Mouse (Mus musculus) MEL (cell line): ENCODE measurements around the gene Rgs8. TPM values are rescaled to one million over a fixed set of nuclear protein-coding genes. Genes with fewer than 3 reads are reported as not detected.

Experiments used
- DNase-seq: peaks from one replicate; pipeline ENCODE4 v3.0.0; 2011; ENCODE audit warnings: low read depth, low spot score
- H3K27ac ChIP-seq: 2 replicates; pipeline ENCODE4 v1.5.1; 2012; ENCODE audit warnings: low read depth, mild to moderate bottlenecking, control low read depth, low read length, moderate library complexity; ENCODE audit not compliant: control insufficient read depth
- H3K27me3 ChIP-seq, 2 experiments: fragments of 150-350 bp in 1 of 2; sonication (generic) in 1 of 2; 2 replicates each; pipeline ENCODE4 v1.6.1; 2012; ENCODE audit warnings: low read length in 2 of 2, mild to moderate bottlenecking in 2 of 2, improper control_type of control experiment in 1 of 2, moderate library complexity in 1 of 2; ENCODE audit not compliant: insufficient read depth in 2 of 2, control insufficient read depth in 1 of 2
- H3K36me3 ChIP-seq, 2 experiments: 2 replicates each; pipeline ENCODE4 v1.6.1; 2012 to 2014; ENCODE audit warnings: low read length in 2 of 2, improper control_type of control experiment in 1 of 2, inconsistent platforms in 1 of 2, mild to moderate bottlenecking in 1 of 2; ENCODE audit not compliant: insufficient read depth in 2 of 2, control insufficient read depth in 1 of 2
- H3K4me1 ChIP-seq, 2 experiments: fragments of 150-350 bp in 1 of 2; sonication (generic) in 1 of 2; 2 replicates each; pipeline ENCODE4 v1.6.1; 2012; ENCODE audit warnings: low read length in 2 of 2, improper control_type of control experiment in 1 of 2, mild to moderate bottlenecking in 1 of 2; ENCODE audit not compliant: insufficient read depth in 2 of 2, control insufficient read depth in 1 of 2
- H3K4me3 ChIP-seq, 2 experiments: fragments of 150-350 bp in 1 of 2; sonication (generic) in 1 of 2; 2 replicates each; pipeline ENCODE4 v1.5.1; 2012; ENCODE audit warnings: low read depth in 2 of 2, low read length in 2 of 2, mild to moderate bottlenecking in 2 of 2, moderate library complexity in 2 of 2, control low read depth in 1 of 2, improper control_type of control experiment in 1 of 2; ENCODE audit not compliant: control insufficient read depth in 1 of 2, insufficient read depth in 1 of 2
- H3K79me2 ChIP-seq: 2 replicates; pipeline ENCODE4 v1.6.1; 2012; ENCODE audit warnings: mild to moderate bottlenecking, low read length, moderate library complexity; ENCODE audit not compliant: control insufficient read depth, poor library complexity, insufficient read depth
- H3K9ac ChIP-seq: 2 replicates; pipeline ENCODE4 v1.6.1; 2012; ENCODE audit warnings: low read depth, mild to moderate bottlenecking, control low read depth, low read length, moderate library complexity; ENCODE audit not compliant: control insufficient read depth, poor library complexity, severe bottlenecking
- H3K9me3 ChIP-seq: fragments of 150-350 bp; sonication (generic); replicated peaks from 2 replicates; pipeline ENCODE4 v1.6.1; 2012; ENCODE audit warnings: mild to moderate bottlenecking, low read length, improper control_type of control experiment, moderate library complexity; ENCODE audit not compliant: insufficient read depth
- BHLHE40 ChIP-seq: IDR thresholded peaks from 2 replicates; pipeline ENCODE4 v1.6.1; 2012; ENCODE audit warnings: low read depth, mild to moderate bottlenecking, inconsistent platforms, low read length, improper control_type of control experiment, borderline replicate concordance
- CHD1 ChIP-seq: IDR thresholded peaks from 2 replicates; pipeline ENCODE4 v1.6.1; 2012; ENCODE audit warnings: low read depth, mild to moderate bottlenecking, inconsistent platforms, low read length, improper control_type of control experiment
- CHD2 ChIP-seq: IDR thresholded peaks from 2 replicates; pipeline ENCODE4 v1.6.1; 2011; ENCODE audit warnings: low read length, improper control_type of control experiment
- EP300 ChIP-seq, 2 experiments: IDR thresholded peaks; 2 replicates each; pipeline ENCODE4 v1.6.1; 2011; ENCODE audit warnings: improper control_type of control experiment in 2 of 2, low read length in 2 of 2, low read depth in 1 of 2, mild to moderate bottlenecking in 1 of 2
- ETS1 ChIP-seq: IDR thresholded peaks from 2 replicates; pipeline ENCODE4 v1.6.1; 2012; ENCODE audit warnings: low read depth, mild to moderate bottlenecking, inconsistent platforms, low read length, improper control_type of control experiment, moderate library complexity
- GABPA ChIP-seq: IDR thresholded peaks from 2 replicates; pipeline ENCODE4 v1.6.1; 2012; ENCODE audit warnings: low read depth, mild to moderate bottlenecking, inconsistent platforms, low read length, improper control_type of control experiment, moderate library complexity
- MYC ChIP-seq: IDR thresholded peaks from 2 replicates; pipeline ENCODE4 v1.6.1; 2011; ENCODE audit warnings: low read depth, mild to moderate bottlenecking, low read length, improper control_type of control experiment, moderate library complexity
- NELFE ChIP-seq: IDR thresholded peaks from 2 replicates; pipeline ENCODE4 v1.6.1; 2011; ENCODE audit warnings: low read depth, low read length, improper control_type of control experiment
- NRF1 ChIP-seq: IDR thresholded peaks from 2 replicates; pipeline ENCODE4 v1.6.1; 2014; ENCODE audit warnings: low read depth, mild to moderate bottlenecking, inconsistent platforms, low read length, improper control_type of control experiment, moderate library complexity; ENCODE audit not compliant: poor library complexity, insufficient read depth, severe bottlenecking
- POLR2AphosphoS5 ChIP-seq: IDR thresholded peaks from 2 replicates; pipeline ENCODE4 v1.6.1; 2012; ENCODE audit warnings: low read depth, borderline replicate concordance, mild to moderate bottlenecking, inconsistent platforms, low read length, moderate library complexity, mixed read lengths
- RAD21 ChIP-seq: IDR thresholded peaks from 2 replicates; pipeline ENCODE4 v1.6.1; 2011; ENCODE audit warnings: mild to moderate bottlenecking, low read depth, low read length, improper control_type of control experiment
- RCOR1 ChIP-seq: IDR thresholded peaks from 2 replicates; pipeline ENCODE4 v1.6.1; 2012; ENCODE audit warnings: low read depth, mild to moderate bottlenecking, inconsistent platforms, low read length, improper control_type of control experiment
- SIN3A ChIP-seq: IDR thresholded peaks from 2 replicates; pipeline ENCODE4 v1.6.1; 2012; ENCODE audit warnings: low read length, improper control_type of control experiment, inconsistent platforms
- TAL1 ChIP-seq: IDR thresholded peaks from 2 replicates; pipeline ENCODE4 v1.6.1; 2012; ENCODE audit warnings: mild to moderate bottlenecking, inconsistent platforms, low read length, moderate library complexity, mixed read lengths
- TBP ChIP-seq: IDR thresholded peaks from 2 replicates; pipeline ENCODE4 v1.8.0; 2011; ENCODE audit warnings: low read depth, low read length, improper control_type of control experiment
- TCF12 ChIP-seq: IDR thresholded peaks from 2 replicates; pipeline ENCODE4 v1.6.1; 2014; ENCODE audit warnings: low read depth, mild to moderate bottlenecking, inconsistent platforms, low read length, improper control_type of control experiment, moderate library complexity
- UBTF ChIP-seq: IDR thresholded peaks from 2 replicates; pipeline ENCODE4 v1.6.1; 2012; ENCODE audit warnings: low read depth, mild to moderate bottlenecking, inconsistent platforms, low read length, improper control_type of control experiment, moderate library complexity, borderline replicate concordance; ENCODE audit not compliant: insufficient read depth
- USF1 ChIP-seq: IDR thresholded peaks from 2 replicates; pipeline ENCODE4 v1.6.1; 2014; ENCODE audit warnings: low read depth, mild to moderate bottlenecking, inconsistent platforms, low read length, improper control_type of control experiment, moderate library complexity
- ZMIZ1 ChIP-seq: IDR thresholded peaks from 2 replicates; pipeline ENCODE4 v1.6.1; 2012; ENCODE audit warnings: low read depth, mild to moderate bottlenecking, inconsistent platforms, low read length, improper control_type of control experiment, moderate library complexity
- ZNF384 ChIP-seq: IDR thresholded peaks from 2 replicates; pipeline ENCODE4 v1.6.1; 2012; ENCODE audit warnings: low read depth, mild to moderate bottlenecking, inconsistent platforms, low read length, improper control_type of control experiment
- polyA plus RNA-seq, 2 experiments: library from polyadenylated mRNA; stranded (reverse) in 1 of 2; unstranded in 1 of 2; fragments of >175 nt in 1 of 2; fragments of >200 nt in 1 of 2; gene quantifications; 2 replicates each; pipeline versions ENCODE4 v1.2.1 to v1.2.4; 2012; ENCODE audit warnings: low replicate concordance in 2 of 2, low read depth in 1 of 2; ENCODE audit not compliant: insufficient read length in 2 of 2, insufficient read depth in 1 of 2, missing spikeins in 1 of 2
- total RNA-seq: library from RNA; depleted of rRNA; stranded (reverse); fragments of 300-350 nt; gene quantifications from 2 replicates; pipeline ENCODE4 v1.2.3, GENCODE M21; 2012

The Rgs8 gene
- total and polyA plus RNA-seq, 3 experiments = not detected

- no peaks in the 10 kb centered on the region for H3K9me3 ChIP-seq
- DNase-seq = no peak
Observed at GRCm38 (mm10) chr1:153704996-153705395, 52.2 kb downstream of the Rgs8 start.

GRCm38 (mm10) chr1:153708626-153709025 is 55.8 kb downstream of the Rgs8 start:
- H3K27me3 ChIP-seq = no peaks in the 10 kb centered on the region
- H3K9me3 ChIP-seq = no peaks in the 10 kb centered on the region
- DNase-seq = no peak
- no peaks in the 10 kb centered on the region for H3K79me2 ChIP-seq
- TF ChIP-seq BHLHE40 (no peak), ZMIZ1 (no peak), EP300 (IDR thresholded peaks at IDR 0.05; ENCODE audit: low read depth in 1 of 2, low read length in 2 of 2) (no peak), TBP (no peak), TCF12 (no peak), UBTF (no peak), NRF1 (no peak), RAD21 (no peak), USF1 (no peak), MYC (no peak)
- H3K36me3 ChIP-seq = no peaks in the 10 kb centered on the region
- H3K9ac ChIP-seq = no peak overlapping the region
- no peaks in the 10 kb centered on the region for H3K4me1 ChIP-seq
- no peak overlapping the region for H3K4me3 ChIP-seq
- H3K27ac ChIP-seq = no peak overlapping the region

More at GRCm38 (mm10) chr1:153704996-153705395, 52.2 kb downstream of the Rgs8 start:
- Histone ChIP-seq H3K9ac (no peak overlapping the region), H3K4me1 (no peaks in the 10 kb centered on the region), H3K79me2 (no peaks in the 10 kb centered on the region), H3K4me3 (no peak overlapping the region), H3K27me3 (no peaks in the 10 kb centered on the region), H3K36me3 (no peaks in the 10 kb centered on the region), H3K27ac (no peak overlapping the region)
- TF ChIP-seq POLR2AphosphoS5 (no peak), NELFE (no peak)

- Histone ChIP-seq H3K36me3 (no peaks in the 10 kb centered on the region), H3K27ac (no peak overlapping the region), H3K79me2 (no peaks in the 10 kb centered on the region), H3K27me3 (no peaks in the 10 kb centered on the region), H3K9ac (no peak overlapping the region), H3K4me1 (no peaks in the 10 kb centered on the region), H3K9me3 (no peaks in the 10 kb centered on the region), H3K4me3 (no peak overlapping the region)
- TF ChIP-seq CHD1 (no peak), CHD2 (no peak), RCOR1 (no peak), UBTF (no peak), TAL1 (no peak), USF1 (no peak), GABPA (no peak), ETS1 (no peak), ZNF384 (no peak), SIN3A (no peak)
- DNase-seq = no peak
Observed at GRCm38 (mm10) chr1:153709451-153709850, 56.6 kb downstream of the Rgs8 start.
